Mouse (Mus musculus) erythroblast, embryonic 14.5 days (primary cell): ENCODE results near the gene Gon7. TPM values are rescaled to one million over a fixed set of nuclear protein-coding genes. Genes with fewer than 3 reads are reported as not detected.

Source experiments
- H3K27me3 ChIP-seq: 2 replicates; pipeline ENCODE4 v1.6.1; 2012; ENCODE audit warnings: inconsistent platforms; ENCODE audit not compliant: control insufficient read depth
- H3K36me3 ChIP-seq: 2 replicates; pipeline ENCODE4 v1.6.1; 2012; ENCODE audit warnings: mild to moderate bottlenecking, inconsistent platforms; ENCODE audit not compliant: control insufficient read depth
- H3K4me1 ChIP-seq: 2 replicates; pipeline ENCODE4 v1.6.1; 2012; ENCODE audit warnings: inconsistent platforms; ENCODE audit not compliant: control insufficient read depth
- H3K4me3 ChIP-seq: replicated peaks from 2 replicates; pipeline ENCODE3; 2012; ENCODE audit warnings: moderate library complexity, mild to moderate bottlenecking, inconsistent platforms
- H3K9me3 ChIP-seq: 2 replicates; pipeline ENCODE4 v1.6.1; 2012; ENCODE audit warnings: low read length, inconsistent platforms, mixed read lengths; ENCODE audit not compliant: control insufficient read depth
- GATA1 ChIP-seq: IDR thresholded peaks from 2 replicates; pipeline ENCODE4 v1.6.1; 2012; ENCODE audit warnings: low read length, inconsistent platforms, mixed read lengths
- TAL1 ChIP-seq: IDR thresholded peaks from 3 replicates; pipeline ENCODE4 v1.6.1; 2012; ENCODE audit warnings: low read length, inconsistent platforms, mixed read lengths
- polyA plus RNA-seq: library from polyadenylated mRNA; stranded (reverse); fragments of >175 nt; gene quantifications from 2 replicates; pipeline ENCODE4 v1.2.3, GENCODE M21; 2012

Gene Gon7
- polyA plus RNA-seq, 1 experiment: 1.2 TPM

- Histone ChIP-seq H3K4me3 (no peak overlapping the region), H3K36me3 (peaks cover 99% of the 10 kb centered on the region), H3K4me1 (no peaks in the 10 kb centered on the region), H3K9me3 (peaks cover 7% of the 10 kb centered on the region), H3K27me3 (no peaks in the 10 kb centered on the region)
- TF ChIP-seq GATA1 (no peak), TAL1 (no peak)
These were observed 15.1 kb upstream of the Gon7 start for GRCm38 (mm10) chr12:102772676-102773075.

- TF ChIP-seq TAL1 (no peak), GATA1 (no peak)
- peaks cover 99% of the 10 kb centered on the region for H3K36me3 ChIP-seq
- H3K4me1 ChIP-seq: no peaks in the 10 kb centered on the region; the same call in 1 of the 2 replicates
These were observed 14.0 kb upstream of the Gon7 start for GRCm38 (mm10) chr12:102771601-102772000.

GRCm38 (mm10) chr12:102769000-102769399 lies 11.4 kb upstream of the Gon7 start:
- no peaks in the 10 kb centered on the region for H3K27me3 ChIP-seq
- TF ChIP-seq GATA1: no peak
- no peak for TF ChIP-seq TAL1
- H3K4me3 ChIP-seq: no peak overlapping the region
- H3K9me3 ChIP-seq: peaks cover 7% of the 10 kb centered on the region
- no peaks in the 10 kb centered on the region; the same call in 1 of the 2 replicates for H3K4me1 ChIP-seq
- H3K36me3 ChIP-seq: peaks cover 97% of the 10 kb centered on the region

More at GRCm38 (mm10) chr12:102771601-102772000, 14.0 kb upstream of the Gon7 start:
- no peaks in the 10 kb centered on the region for H3K27me3 ChIP-seq
- H3K4me3 ChIP-seq: no peak overlapping the region
- H3K9me3 ChIP-seq: peaks cover 7% of the 10 kb centered on the region

- H3K4me3 ChIP-seq: no peak overlapping the region
- H3K9me3 ChIP-seq: no peaks in the 10 kb centered on the region
- peaks cover 83% of the 10 kb centered on the region for H3K36me3 ChIP-seq
- H3K27me3 ChIP-seq: no peaks in the 10 kb centered on the region
- peaks cover 17% of the 10 kb centered on the region for H3K4me1 ChIP-seq
- TF ChIP-seq TAL1 (no peak), GATA1 (no peak)
These were observed 6.1 kb upstream of the Gon7 start for GRCm38 (mm10) chr12:102763696-102764095.

GRCm38 (mm10) chr12:102761668-102762067 lies 4.1 kb upstream of the Gon7 start:
- Histone ChIP-seq H3K4me3 (no peak overlapping the region), H3K27me3 (no peaks in the 10 kb centered on the region)

GRCm38 (mm10) chr12:102758936-102759335 lies 1.3 kb upstream of the Gon7 start:
- Histone ChIP-seq H3K9me3 (peaks cover 2% of the 10 kb centered on the region; the same call in 1 of the 2 replicates), H3K4me1 (peaks cover 44% of the 10 kb centered on the region), H3K4me3 (peak overlapping the region; percentile 97), H3K27me3 (no peaks in the 10 kb centered on the region), H3K36me3 (peaks cover 57% of the 10 kb centered on the region)
- TF ChIP-seq TAL1 (no peak), GATA1 (no peak)

More at GRCm38 (mm10) chr12:102761668-102762067, 4.1 kb upstream of the Gon7 start:
- peaks cover 29% of the 10 kb centered on the region for H3K4me1 ChIP-seq
- peaks cover 63% of the 10 kb centered on the region for H3K36me3 ChIP-seq
- TF ChIP-seq TAL1 (no peak), GATA1 (no peak)
- H3K9me3 ChIP-seq: no peaks in the 10 kb centered on the region

GRCm38 (mm10) chr12:102758403-102758756 lies 777 bp upstream of the Gon7 start, which contains the start of gene Gm20604:
Gene Gm20604, minus strand, starts transcription at chr12:102758672.
- Histone ChIP-seq H3K36me3 (peaks cover 56% of the 10 kb centered on the region), H3K27me3 (no peaks in the 10 kb centered on the region), H3K4me1 (peaks cover 44% of the 10 kb centered on the region), H3K4me3 (peak within 1 kb of the TSS; percentile 97), H3K9me3 (peaks cover 2% of the 10 kb centered on the region; the same call in 1 of the 2 replicates)
- no peak for TF ChIP-seq TAL1
- no peak for TF ChIP-seq GATA1

GRCm38 (mm10) chr12:102757055-102757688 lies 431 bp downstream of the Gon7 start:
- no peak for TF ChIP-seq TAL1
- TF ChIP-seq GATA1: no peak
- Histone ChIP-seq H3K9me3 (peaks cover 2% of the 10 kb centered on the region; the same call in 1 of the 2 replicates), H3K27me3 (no peaks in the 10 kb centered on the region), H3K4me1 (peaks cover 44% of the 10 kb centered on the region), H3K36me3 (peaks cover 52% of the 10 kb centered on the region), H3K4me3 (peak overlapping the region; percentile 97)

- TF ChIP-seq TAL1: no peak
- TF ChIP-seq GATA1: no peak
- peaks cover 2% of the 10 kb centered on the region; the same call in 1 of the 2 replicates for H3K9me3 ChIP-seq
- H3K4me3 ChIP-seq: peak overlapping the region; percentile 97
- no peaks in the 10 kb centered on the region for H3K27me3 ChIP-seq
- peaks cover 44% of the 10 kb centered on the region for H3K4me1 ChIP-seq
- peaks cover 47% of the 10 kb centered on the region for H3K36me3 ChIP-seq
These were observed 1.3 kb downstream of the Gon7 start for GRCm38 (mm10) chr12:102756304-102756703.

GRCm38 (mm10) chr12:102748256-102748655 lies 9.3 kb downstream of the Gon7 start:
- Histone ChIP-seq H3K4me1 (peaks cover 24% of the 10 kb centered on the region), H3K9me3 (no peaks in the 10 kb centered on the region), H3K4me3 (no peak overlapping the region), H3K27me3 (no peaks in the 10 kb centered on the region), H3K36me3 (peaks cover 55% of the 10 kb centered on the region)
- TF ChIP-seq GATA1: no peak
- TF ChIP-seq TAL1: no peak
